Mouse (Mus musculus): ENCODE results near the gene Grn. TPM values are rescaled to one million over a fixed set of nuclear protein-coding genes. Genes with fewer than 3 reads are reported as not detected.

Grn gene
- polyA plus RNA-seq, 1 experiment from 2014 or later, result 75.8 TPM

GRCm38 (mm10) chr11:102413059-102413458, 17.1 kb upstream of the Grn start:
- no peaks in the 10 kb centered on the region for H3K9me3 ChIP-seq (replicated peaks; ENCODE audit: control insufficient read depth, low read length, poor library complexity, severe bottlenecking)
- H3K27ac ChIP-seq (ENCODE audit: low read length), result no peak overlapping the region
- WGBS, result 76% methylated on average over 8 of the region's 8 CpGs

GRCm38 (mm10) chr11:102415034-102415802, 14.9 kb upstream of the Grn start:
- Histone ChIP-seq H3K9me3 (replicated peaks; ENCODE audit: control insufficient read depth, low read length, poor library complexity, severe bottlenecking) (no peaks in the 10 kb centered on the region), H3K36me3 (ENCODE audit: control insufficient read depth, insufficient read depth, low read length) (no peaks in the 10 kb centered on the region), H3K9ac (ENCODE audit: low read depth, low read length) (no peak overlapping the region), H3K27me3 (ENCODE audit: control insufficient read depth, insufficient read depth, low read depth, low read length) (no peaks in the 10 kb centered on the region), H3K4me2 (ENCODE audit: low read length) (no peak overlapping the region), H3K4me3 (ENCODE audit: low read depth, low read length) (no peak overlapping the region), H3K27ac (ENCODE audit: low read length) (no peak overlapping the region), H3K4me1 (ENCODE audit: control insufficient read depth, insufficient read depth, low read length) (no peaks in the 10 kb centered on the region; the same call in 1 of the 2 replicates)
- ATAC-seq, result no peak
- 68% methylated on average over 10 of the region's 10 CpGs for WGBS

More at GRCm38 (mm10) chr11:102413059-102413458, 17.1 kb upstream of the Grn start:
- ATAC-seq, result no peak
- Histone ChIP-seq H3K36me3 (ENCODE audit: control insufficient read depth, insufficient read depth, low read length) (no peaks in the 10 kb centered on the region), H3K4me2 (ENCODE audit: low read length) (no peak overlapping the region), H3K9ac (ENCODE audit: low read depth, low read length) (no peak overlapping the region), H3K27me3 (ENCODE audit: control insufficient read depth, insufficient read depth, low read depth, low read length) (no peaks in the 10 kb centered on the region), H3K4me1 (ENCODE audit: control insufficient read depth, insufficient read depth, low read length) (peaks cover 5% of the 10 kb centered on the region), H3K4me3 (ENCODE audit: low read depth, low read length) (no peak overlapping the region)

GRCm38 (mm10) chr11:102417160-102417559, 13.0 kb upstream of the Grn start:
- ATAC-seq, result no peak
- no peak overlapping the region for H3K27ac ChIP-seq (ENCODE audit: low read length)
- H3K4me1 ChIP-seq (ENCODE audit: control insufficient read depth, insufficient read depth, low read length), result no peaks in the 10 kb centered on the region
- 93% methylated on average over 1 of the region's 1 CpGs for WGBS
- H3K4me2 ChIP-seq (ENCODE audit: low read length), result no peak overlapping the region
- H3K36me3 ChIP-seq (ENCODE audit: control insufficient read depth, insufficient read depth, low read length), result no peaks in the 10 kb centered on the region
- H3K9me3 ChIP-seq (replicated peaks; ENCODE audit: control insufficient read depth, low read length, poor library complexity, severe bottlenecking), result no peaks in the 10 kb centered on the region
- no peak overlapping the region for H3K9ac ChIP-seq (ENCODE audit: low read depth, low read length)
- no peak overlapping the region for H3K4me3 ChIP-seq (ENCODE audit: low read depth, low read length)
- no peaks in the 10 kb centered on the region for H3K27me3 ChIP-seq (ENCODE audit: control insufficient read depth, insufficient read depth, low read depth, low read length)

DNA sequence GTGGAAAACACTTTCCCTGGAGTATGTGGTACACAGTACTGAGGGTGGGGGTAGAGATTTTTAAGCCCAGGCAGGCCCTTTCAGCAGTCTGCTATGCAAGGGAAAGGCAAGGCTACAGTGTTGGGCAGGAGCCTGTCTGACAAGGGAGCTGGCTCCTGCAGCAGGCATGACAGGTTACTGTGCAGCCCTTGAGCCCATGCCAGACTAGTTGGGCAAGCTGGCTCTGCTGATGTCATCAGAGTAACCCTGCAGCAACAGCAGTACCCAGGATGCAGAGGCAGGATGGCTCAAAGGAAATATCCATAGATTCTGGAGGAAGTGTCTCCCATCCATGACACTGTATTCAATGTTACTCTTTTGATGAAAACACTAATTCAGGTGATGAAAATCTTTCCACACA, 11.2 kb upstream of the Grn start:
- H3K9ac ChIP-seq (ENCODE audit: low read depth, low read length), result 0 out of 2 replicates have a peak overlapping the region, but pooled peaks have one; percentile 10
- no peaks in the 10 kb centered on the region for H3K4me1 ChIP-seq (ENCODE audit: control insufficient read depth, insufficient read depth, low read length)
- no peak overlapping the region for H3K4me3 ChIP-seq (ENCODE audit: low read depth, low read length)
- no peaks in the 10 kb centered on the region for H3K9me3 ChIP-seq (replicated peaks; ENCODE audit: control insufficient read depth, low read length, poor library complexity, severe bottlenecking)
- H3K27me3 ChIP-seq (ENCODE audit: control insufficient read depth, insufficient read depth, low read depth, low read length), result no peaks in the 10 kb centered on the region
- no peak overlapping the region for H3K27ac ChIP-seq (ENCODE audit: low read length)
- ATAC-seq, result no peak
- H3K4me2 ChIP-seq (ENCODE audit: low read length), result no peak overlapping the region
- no peaks in the 10 kb centered on the region for H3K36me3 ChIP-seq (ENCODE audit: control insufficient read depth, insufficient read depth, low read length)

DNA sequence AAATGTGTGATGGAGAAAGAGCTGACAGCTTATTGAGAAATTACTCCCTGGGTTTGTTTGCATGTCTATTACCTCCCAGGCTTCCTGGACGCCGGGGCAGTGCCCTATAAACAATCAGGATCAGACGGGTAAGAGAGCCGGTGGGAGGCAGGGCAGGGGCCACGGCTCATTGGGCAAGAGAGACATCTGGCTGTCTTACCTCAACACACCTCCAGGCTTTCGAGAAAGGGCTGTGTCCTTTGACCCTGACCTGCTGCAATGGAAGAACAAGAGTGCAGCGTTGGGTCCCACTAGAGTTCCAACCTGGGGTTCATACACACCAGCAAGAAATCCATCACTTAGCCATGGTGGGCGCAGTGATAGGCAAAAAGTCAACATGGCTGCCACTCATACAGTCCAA, 8.6 kb upstream of the Grn start:
- H3K4me2 ChIP-seq (ENCODE audit: low read length), result no peak overlapping the region
- no peak overlapping the region for H3K27ac ChIP-seq (ENCODE audit: low read length)
- 61% methylated on average over 8 of the region's 8 CpGs for WGBS
- no peak for ATAC-seq
- H3K9me3 ChIP-seq (replicated peaks; ENCODE audit: control insufficient read depth, low read length, poor library complexity, severe bottlenecking), result no peaks in the 10 kb centered on the region
- H3K36me3 ChIP-seq (ENCODE audit: control insufficient read depth, insufficient read depth, low read length), result no peaks in the 10 kb centered on the region
- no peak overlapping the region for H3K4me3 ChIP-seq (ENCODE audit: low read depth, low read length)
- no peaks in the 10 kb centered on the region for H3K4me1 ChIP-seq (ENCODE audit: control insufficient read depth, insufficient read depth, low read length)
- no peaks in the 10 kb centered on the region for H3K27me3 ChIP-seq (ENCODE audit: control insufficient read depth, insufficient read depth, low read depth, low read length)
- no peak overlapping the region for H3K9ac ChIP-seq (ENCODE audit: low read depth, low read length)

- no peak overlapping the region for H3K9ac ChIP-seq (ENCODE audit: low read depth, low read length)
- H3K9me3 ChIP-seq (replicated peaks; ENCODE audit: control insufficient read depth, low read length, poor library complexity, severe bottlenecking), result no peaks in the 10 kb centered on the region
- no peak overlapping the region for H3K27ac ChIP-seq (ENCODE audit: low read length)
- H3K36me3 ChIP-seq (ENCODE audit: control insufficient read depth, insufficient read depth, low read length), result no peaks in the 10 kb centered on the region
- H3K4me3 ChIP-seq (ENCODE audit: low read depth, low read length), result no peak overlapping the region
- no peaks in the 10 kb centered on the region for H3K27me3 ChIP-seq (ENCODE audit: control insufficient read depth, insufficient read depth, low read depth, low read length)
- ATAC-seq, result no peak
- H3K4me1 ChIP-seq (ENCODE audit: control insufficient read depth, insufficient read depth, low read length), result peaks cover 4% of the 10 kb centered on the region
- WGBS, result 78% methylated on average over 6 of the region's 6 CpGs
- no peak overlapping the region for H3K4me2 ChIP-seq (ENCODE audit: low read length)
These were observed 5.4 kb upstream of the Grn start for GRCm38 (mm10) chr11:102424666-102425065.

DNA sequence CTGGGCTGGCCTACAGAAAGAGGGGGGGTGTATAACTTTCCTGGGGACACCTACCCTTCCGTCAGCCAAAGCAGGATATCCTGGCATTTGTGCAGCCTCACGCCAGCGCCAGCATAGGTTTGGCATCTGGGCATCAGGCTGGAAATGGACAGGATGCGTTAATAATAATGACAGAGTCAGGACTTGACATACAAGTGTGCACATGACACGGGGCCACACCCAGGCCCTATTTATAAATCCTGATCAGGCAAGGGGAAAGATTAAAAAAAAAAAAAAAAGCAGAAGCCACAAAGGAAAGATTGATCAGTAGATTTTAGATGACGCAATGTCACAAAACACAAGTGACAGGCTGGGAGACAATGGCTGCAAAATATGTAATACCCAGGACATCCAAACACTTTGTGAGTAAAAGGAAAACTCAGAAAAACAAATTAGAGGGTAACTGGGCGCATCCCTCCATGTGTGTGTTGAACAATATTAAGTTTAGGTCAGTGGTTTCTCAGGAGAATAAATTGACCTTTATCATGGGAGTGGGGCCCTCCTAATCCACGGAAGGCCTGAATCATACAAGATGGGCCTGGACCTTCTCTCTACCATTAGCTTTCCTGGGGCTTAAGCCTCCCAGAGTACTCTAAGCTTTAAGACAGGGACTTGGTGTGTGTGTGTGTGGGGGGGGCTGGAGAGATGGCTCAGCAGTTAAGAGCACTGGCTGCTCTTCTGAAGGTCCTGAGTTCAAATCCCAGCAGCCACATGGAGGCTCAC, 4.4 kb upstream of the Grn start:
- Histone ChIP-seq H3K4me1 (ENCODE audit: control insufficient read depth, insufficient read depth, low read length) (peaks cover 7% of the 10 kb centered on the region), H3K4me2 (ENCODE audit: low read length) (no peak overlapping the region), H3K27me3 (ENCODE audit: control insufficient read depth, insufficient read depth, low read depth, low read length) (no peaks in the 10 kb centered on the region), H3K27ac (ENCODE audit: low read length) (no peak overlapping the region), H3K4me3 (ENCODE audit: low read depth, low read length) (no peak overlapping the region), H3K36me3 (ENCODE audit: control insufficient read depth, insufficient read depth, low read length) (no peaks in the 10 kb centered on the region), H3K9ac (ENCODE audit: low read depth, low read length) (no peak overlapping the region), H3K9me3 (replicated peaks; ENCODE audit: control insufficient read depth, low read length, poor library complexity, severe bottlenecking) (no peaks in the 10 kb centered on the region)
- WGBS, result 88% methylated on average over 8 of the region's 8 CpGs
- ATAC-seq, result no peak

DNA sequence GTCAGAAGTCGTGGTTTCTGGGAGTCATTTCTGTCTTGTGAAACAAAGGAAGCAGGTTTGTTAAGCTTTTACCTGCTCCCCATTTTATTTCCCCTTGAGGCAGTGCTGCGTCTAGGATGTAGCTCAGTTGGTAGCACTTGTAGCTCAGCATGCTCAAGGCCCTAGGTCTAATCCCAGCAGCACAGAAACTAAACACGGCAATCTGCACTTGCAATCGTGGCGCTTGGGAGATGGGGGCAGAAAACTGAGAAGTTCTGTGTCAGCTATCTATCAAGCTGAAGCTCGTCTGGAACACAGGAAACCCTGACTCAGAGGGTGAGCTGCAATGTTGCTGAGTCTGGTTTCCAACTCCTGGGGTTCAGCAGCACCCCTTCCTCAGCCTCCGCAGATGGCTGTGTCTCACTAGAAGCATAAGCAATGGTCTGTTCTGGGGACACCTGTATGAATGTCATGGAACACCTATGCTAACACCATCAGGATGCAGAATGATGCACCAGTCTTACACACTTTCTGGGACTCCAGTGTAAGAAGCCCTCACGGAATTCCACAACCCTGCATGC, 1.1 kb upstream of the Grn start:
- H3K4me2 ChIP-seq (ENCODE audit: low read length), result no peak overlapping the region
- H3K9me3 ChIP-seq (replicated peaks; ENCODE audit: control insufficient read depth, low read length, poor library complexity, severe bottlenecking), result no peaks in the 10 kb centered on the region
- peaks cover 11% of the 10 kb centered on the region for H3K4me1 ChIP-seq (ENCODE audit: control insufficient read depth, insufficient read depth, low read length)
- WGBS, result 68% methylated on average over 8 of the region's 8 CpGs
- no peaks in the 10 kb centered on the region for H3K36me3 ChIP-seq (ENCODE audit: control insufficient read depth, insufficient read depth, low read length)
- H3K27ac ChIP-seq (ENCODE audit: low read length), result no peak overlapping the region
- H3K4me3 ChIP-seq (ENCODE audit: low read depth, low read length), result no peak overlapping the region
- no peak for ATAC-seq
- no peak overlapping the region for H3K9ac ChIP-seq (ENCODE audit: low read depth, low read length)
- H3K27me3 ChIP-seq (ENCODE audit: control insufficient read depth, insufficient read depth, low read depth, low read length), result no peaks in the 10 kb centered on the region

DNA sequence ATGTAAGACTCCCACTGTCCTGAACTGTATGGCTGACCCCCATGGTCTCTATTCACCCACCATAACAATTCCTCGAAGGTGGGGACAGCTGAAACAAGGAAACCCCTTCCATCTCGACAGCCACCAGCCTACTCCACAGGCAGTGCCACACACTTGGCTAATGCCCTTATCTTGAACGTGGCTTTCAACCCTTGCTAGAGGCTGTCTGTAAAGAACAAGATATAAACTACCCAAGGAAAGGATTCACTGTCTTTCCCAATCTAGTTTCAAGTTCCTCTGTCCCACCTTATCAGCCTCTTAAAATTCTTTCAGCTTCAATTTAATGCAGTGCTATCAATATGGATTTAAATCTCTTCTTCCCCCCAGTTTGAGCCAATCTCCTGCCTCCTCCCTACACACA, 564 bp upstream of the Grn start:
- Histone ChIP-seq H3K4me1 (ENCODE audit: control insufficient read depth, insufficient read depth, low read length) (peaks cover 11% of the 10 kb centered on the region), H3K4me3 (ENCODE audit: low read depth, low read length) (peak overlapping the region; percentile 64), H3K4me2 (ENCODE audit: low read length) (peak overlapping the region; percentile 99), H3K9ac (ENCODE audit: low read depth, low read length) (peak overlapping the region; percentile 63), H3K9me3 (replicated peaks; ENCODE audit: control insufficient read depth, low read length, poor library complexity, severe bottlenecking) (no peaks in the 10 kb centered on the region), H3K27me3 (ENCODE audit: control insufficient read depth, insufficient read depth, low read depth, low read length) (no peaks in the 10 kb centered on the region), H3K27ac (ENCODE audit: low read length) (0 out of 2 replicates have a peak overlapping the region, but pooled peaks have one; percentile 65), H3K36me3 (ENCODE audit: control insufficient read depth, insufficient read depth, low read length) (no peaks in the 10 kb centered on the region; the same call in 1 of the 2 replicates)
- ATAC-seq, result no peak
- 47% methylated on average over 3 of the region's 3 CpGs for WGBS
